Mouse (Mus musculus): ENCODE data around the gene Tprn. TPM values are rescaled to one million over a fixed set of nuclear protein-coding genes. Genes with fewer than 3 reads are reported as not detected.
A peak's percentile ranks its signal among the peaks of the same experiment; 100 is the strongest.

Gene Tprn
- polyA plus RNA-seq, 1 experiment = 9.5 TPM

DNA sequence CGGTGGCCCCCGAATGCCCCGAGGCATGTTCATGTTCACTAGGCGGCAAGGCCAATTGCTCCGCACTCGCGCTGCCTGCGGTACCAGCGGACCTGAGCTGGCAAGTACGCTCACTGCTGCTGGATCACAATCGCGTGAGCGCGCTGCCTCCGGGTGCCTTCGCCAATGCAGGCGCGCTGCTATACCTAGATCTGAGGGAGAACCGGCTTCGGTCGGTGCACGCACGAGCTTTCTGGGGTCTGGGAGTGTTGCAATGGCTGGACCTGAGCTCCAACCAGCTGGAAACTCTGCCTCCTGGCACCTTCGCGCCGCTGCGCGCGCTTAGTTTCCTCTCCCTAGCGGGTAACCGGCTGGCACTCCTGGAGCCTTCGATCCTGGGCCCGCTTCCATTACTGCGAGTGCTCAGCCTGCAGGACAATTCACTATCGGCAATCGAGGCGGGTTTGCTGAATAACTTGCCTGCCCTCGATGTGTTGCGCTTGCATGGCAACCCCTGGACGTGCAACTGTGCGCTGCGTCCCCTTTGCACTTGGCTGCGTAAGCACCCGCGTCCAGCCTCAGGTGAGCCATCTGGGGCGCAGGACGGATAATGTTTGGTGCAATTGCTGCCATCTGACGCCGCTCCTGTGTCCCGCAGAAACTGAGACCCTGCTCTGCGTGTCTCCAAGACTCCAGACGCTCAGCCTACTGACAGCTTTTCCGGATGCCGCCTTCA lies 27.8 kb downstream of the Tprn start:
- Histone ChIP-seq H3K4me1 (ENCODE audit: control insufficient read depth, insufficient read depth, low read length) (no peaks in the 10 kb centered on the region), H3K4me3 (ENCODE audit: insufficient read depth, low read length) (no peak overlapping the region), H3K27ac (ENCODE audit: insufficient read depth, low read length) (no peak overlapping the region)
- TF ChIP-seq CTCF (IDR thresholded peaks at IDR 0.05; ENCODE audit: borderline replicate concordance, insufficient read depth, low read length) = no peak
- no peak for TF ChIP-seq POLR2A (IDR thresholded peaks at IDR 0.05; ENCODE audit: low read depth, low read length)

DNA sequence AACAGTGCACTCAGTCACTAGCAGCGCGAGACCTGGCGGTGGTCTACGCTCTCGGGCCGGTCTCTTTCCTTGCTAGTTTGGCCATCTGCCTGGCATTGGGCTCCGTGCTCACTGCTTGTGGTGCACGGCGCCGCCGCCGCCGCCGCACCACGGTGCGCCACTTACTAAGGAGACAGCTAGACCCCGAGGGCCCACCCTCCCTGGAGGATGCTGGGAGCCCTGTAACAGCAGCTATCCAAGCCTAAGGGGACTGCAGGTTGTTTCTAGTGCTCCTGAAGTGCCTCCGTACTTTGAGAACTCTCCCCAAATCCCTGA lies 28.4 kb downstream of the Tprn start:
- Histone ChIP-seq H3K4me3 (ENCODE audit: insufficient read depth, low read length) (no peak overlapping the region), H3K27ac (ENCODE audit: insufficient read depth, low read length) (no peak overlapping the region), H3K4me1 (ENCODE audit: control insufficient read depth, insufficient read depth, low read length) (no peaks in the 10 kb centered on the region)
- TF ChIP-seq POLR2A (IDR thresholded peaks at IDR 0.05; ENCODE audit: low read depth, low read length) (no peak), CTCF (IDR thresholded peaks at IDR 0.05; ENCODE audit: borderline replicate concordance, insufficient read depth, low read length) (no peak)

DNA sequence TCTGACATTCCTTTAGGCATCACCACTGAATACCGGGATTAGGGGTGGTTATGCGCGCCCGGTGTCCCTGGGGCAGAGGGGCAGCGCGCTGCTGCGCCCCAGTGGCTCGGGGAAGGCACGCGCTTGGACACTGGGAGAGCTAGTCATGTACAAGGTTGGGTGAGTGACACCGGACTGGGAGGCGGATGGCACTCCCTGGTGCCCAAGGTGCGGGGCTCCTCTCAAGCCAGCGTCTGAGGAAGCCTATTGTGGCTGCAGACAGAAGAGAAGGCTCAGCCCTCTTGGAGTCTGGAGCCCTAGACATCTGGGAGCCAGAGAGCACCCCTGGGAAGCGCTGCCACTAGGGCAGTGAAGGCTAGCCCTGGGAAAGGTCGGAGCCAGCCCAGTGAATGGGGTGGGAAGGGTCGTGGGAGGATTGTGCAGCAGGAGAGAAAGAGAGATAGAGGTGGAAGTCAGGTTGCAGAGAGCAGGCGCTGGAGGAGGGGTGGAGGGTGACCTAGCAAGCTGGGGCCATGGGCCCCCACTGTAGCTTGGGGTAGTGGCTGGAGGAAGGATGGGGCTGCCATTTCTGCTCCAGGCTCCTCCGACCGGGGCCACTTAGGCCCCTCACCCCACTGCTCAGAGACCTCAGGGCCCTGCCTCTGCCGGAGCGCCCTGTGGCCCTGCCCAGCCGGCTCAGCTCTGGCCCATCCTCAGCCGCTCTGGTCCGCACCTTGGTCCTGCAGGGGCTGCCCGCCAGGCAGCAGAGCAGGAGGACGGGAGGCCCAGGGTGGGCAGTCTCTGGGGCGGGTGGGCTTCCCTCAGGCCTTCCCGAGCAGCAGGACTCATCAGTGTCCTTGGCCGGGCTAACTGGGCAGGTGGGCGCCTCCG lies 29.0 kb downstream of the Tprn start:
- Histone ChIP-seq H3K4me1 (ENCODE audit: control insufficient read depth, insufficient read depth, low read length) (no peaks in the 10 kb centered on the region), H3K4me3 (ENCODE audit: insufficient read depth, low read length) (no peak overlapping the region), H3K27ac (ENCODE audit: insufficient read depth, low read length) (no peak overlapping the region)
- TF ChIP-seq POLR2A (IDR thresholded peaks at IDR 0.05; ENCODE audit: low read depth, low read length) (no peak), CTCF (IDR thresholded peaks at IDR 0.05; ENCODE audit: borderline replicate concordance, insufficient read depth, low read length) (no peak)

DNA sequence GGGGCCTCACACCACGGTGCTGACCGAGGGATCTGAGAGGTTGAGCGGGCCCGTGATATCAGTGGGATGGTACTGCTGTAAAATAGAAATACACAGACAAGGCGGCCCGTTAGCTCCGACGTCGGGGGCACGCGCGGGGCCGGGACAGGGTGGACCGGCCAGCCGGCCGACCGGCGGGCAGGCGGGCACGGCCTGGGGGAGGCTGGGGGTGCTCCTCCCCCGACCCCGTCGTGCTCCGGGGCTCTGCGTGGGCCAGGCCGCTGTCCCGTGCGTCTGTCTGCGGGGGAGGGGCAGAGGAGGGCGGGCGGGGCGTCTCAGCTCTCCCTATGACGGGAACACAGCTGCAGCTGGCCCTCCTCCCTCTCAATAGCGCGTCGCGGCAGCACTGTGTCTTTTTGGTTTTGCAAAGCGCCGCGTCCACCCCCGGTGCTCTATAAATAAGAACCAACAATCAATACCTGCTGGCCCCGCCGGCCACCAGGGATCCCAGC lies 29.7 kb downstream of the Tprn start:
- H3K4me3 ChIP-seq (ENCODE audit: insufficient read depth, low read length) = no peak overlapping the region
- no peak for TF ChIP-seq CTCF (IDR thresholded peaks at IDR 0.05; ENCODE audit: borderline replicate concordance, insufficient read depth, low read length)
- TF ChIP-seq POLR2A (IDR thresholded peaks at IDR 0.05; ENCODE audit: low read depth, low read length) = no peak
- H3K27ac ChIP-seq (ENCODE audit: insufficient read depth, low read length) = no peak overlapping the region
- no peaks in the 10 kb centered on the region for H3K4me1 ChIP-seq (ENCODE audit: control insufficient read depth, insufficient read depth, low read length)

DNA sequence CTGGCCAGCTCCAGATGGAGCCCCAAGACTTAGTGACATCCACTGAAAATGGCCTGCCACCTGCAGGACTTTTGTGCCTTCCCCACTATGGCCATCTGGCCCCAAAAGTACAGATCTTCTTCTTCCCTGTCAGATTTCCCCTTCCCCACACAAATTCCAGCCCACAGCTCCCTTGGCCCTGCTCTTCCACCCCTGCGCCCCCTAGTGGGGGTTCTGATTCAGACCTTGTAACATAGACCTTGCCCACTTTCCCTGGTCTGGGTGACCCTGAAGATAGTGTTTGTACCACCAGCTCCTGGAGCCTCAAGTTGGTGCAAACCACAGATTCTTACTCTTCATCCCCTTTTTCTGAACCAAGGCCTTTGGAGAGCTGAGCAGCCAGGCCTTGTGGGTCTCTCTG lies 30.4 kb downstream of the Tprn start:
- Histone ChIP-seq H3K27ac (ENCODE audit: insufficient read depth, low read length) (no peak overlapping the region), H3K4me1 (ENCODE audit: control insufficient read depth, insufficient read depth, low read length) (no peaks in the 10 kb centered on the region), H3K4me3 (ENCODE audit: insufficient read depth, low read length) (no peak overlapping the region)
- TF ChIP-seq CTCF (IDR thresholded peaks at IDR 0.05; ENCODE audit: borderline replicate concordance, insufficient read depth, low read length) (peak; percentile 53), POLR2A (IDR thresholded peaks at IDR 0.05; ENCODE audit: low read depth, low read length) (no peak)

DNA sequence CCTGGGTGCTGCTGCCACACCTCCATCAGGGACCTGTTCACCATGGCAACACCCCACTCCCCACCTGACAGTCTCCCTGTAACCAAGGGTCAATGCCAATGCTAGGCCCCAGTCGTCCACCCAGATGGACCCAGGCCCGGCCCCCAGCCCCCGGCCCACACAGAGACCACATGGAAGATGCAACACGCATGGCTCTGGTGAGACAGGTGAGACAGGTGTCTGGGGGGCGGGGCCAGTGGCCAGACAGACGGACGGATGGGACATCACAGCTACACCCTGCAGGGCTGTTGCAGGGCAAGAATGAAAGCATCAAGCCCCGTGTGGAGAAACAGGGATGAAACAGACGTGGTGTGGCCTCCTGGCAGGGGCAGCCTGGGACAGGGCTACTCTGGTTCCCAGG lies 31.3 kb downstream of the Tprn start:
- no peak overlapping the region for H3K27ac ChIP-seq (ENCODE audit: insufficient read depth, low read length)
- no peak overlapping the region for H3K4me3 ChIP-seq (ENCODE audit: insufficient read depth, low read length)
- TF ChIP-seq POLR2A (IDR thresholded peaks at IDR 0.05; ENCODE audit: low read depth, low read length) (no peak), CTCF (IDR thresholded peaks at IDR 0.05; ENCODE audit: borderline replicate concordance, insufficient read depth, low read length) (no peak)
- no peaks in the 10 kb centered on the region for H3K4me1 ChIP-seq (ENCODE audit: control insufficient read depth, insufficient read depth, low read length)

DNA sequence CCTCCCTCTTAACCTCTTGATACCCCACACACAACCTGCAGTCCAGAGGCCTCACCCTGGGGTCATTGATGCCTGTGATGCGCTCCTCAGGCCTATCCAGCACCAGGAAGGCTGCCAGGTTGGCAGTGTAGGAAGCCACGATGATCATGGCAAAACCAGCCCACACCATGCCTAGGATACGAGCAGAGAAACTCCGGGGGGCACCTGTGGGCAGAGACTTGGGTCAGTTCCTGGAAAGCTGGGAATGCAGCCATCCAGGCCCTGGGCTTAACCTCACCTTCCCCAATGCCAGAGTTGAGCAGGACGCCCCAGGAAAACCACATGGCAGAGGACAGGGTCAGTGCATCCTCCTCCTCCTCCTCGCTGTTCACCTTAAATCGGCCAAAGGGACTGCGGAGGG lies 34.7 kb downstream of the Tprn start:
- Histone ChIP-seq H3K4me1 (ENCODE audit: control insufficient read depth, insufficient read depth, low read length) (no peaks in the 10 kb centered on the region), H3K27ac (ENCODE audit: insufficient read depth, low read length) (no peak overlapping the region), H3K4me3 (ENCODE audit: insufficient read depth, low read length) (no peak overlapping the region)
- TF ChIP-seq CTCF (IDR thresholded peaks at IDR 0.05; ENCODE audit: borderline replicate concordance, insufficient read depth, low read length) = no peak
- TF ChIP-seq POLR2A (IDR thresholded peaks at IDR 0.05; ENCODE audit: low read depth, low read length) = no peak

DNA sequence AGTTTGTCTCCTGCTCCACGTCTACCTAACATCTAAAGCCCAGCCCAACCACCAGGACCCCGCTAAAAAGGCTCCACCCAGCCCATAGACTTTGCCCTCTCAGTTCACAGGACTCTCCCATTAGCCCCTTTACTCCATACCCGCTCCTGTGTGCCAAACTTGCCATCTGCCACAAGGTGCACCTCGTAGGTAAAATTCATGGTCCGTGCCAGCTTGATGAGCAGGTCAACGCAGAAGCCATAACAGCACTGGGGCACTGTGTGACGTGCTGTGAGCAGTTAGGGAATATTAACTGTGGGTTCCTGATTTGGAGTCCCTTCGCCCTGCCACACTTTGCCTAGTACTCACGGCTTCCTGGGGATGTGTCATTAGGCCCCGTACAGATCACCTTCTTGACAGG lies 35.6 kb downstream of the Tprn start:
- Histone ChIP-seq H3K4me3 (ENCODE audit: insufficient read depth, low read length) (no peak overlapping the region), H3K4me1 (ENCODE audit: control insufficient read depth, insufficient read depth, low read length) (no peaks in the 10 kb centered on the region), H3K27ac (ENCODE audit: insufficient read depth, low read length) (no peak overlapping the region)
- TF ChIP-seq POLR2A (IDR thresholded peaks at IDR 0.05; ENCODE audit: low read depth, low read length) (no peak), CTCF (IDR thresholded peaks at IDR 0.05; ENCODE audit: borderline replicate concordance, insufficient read depth, low read length) (no peak)

DNA sequence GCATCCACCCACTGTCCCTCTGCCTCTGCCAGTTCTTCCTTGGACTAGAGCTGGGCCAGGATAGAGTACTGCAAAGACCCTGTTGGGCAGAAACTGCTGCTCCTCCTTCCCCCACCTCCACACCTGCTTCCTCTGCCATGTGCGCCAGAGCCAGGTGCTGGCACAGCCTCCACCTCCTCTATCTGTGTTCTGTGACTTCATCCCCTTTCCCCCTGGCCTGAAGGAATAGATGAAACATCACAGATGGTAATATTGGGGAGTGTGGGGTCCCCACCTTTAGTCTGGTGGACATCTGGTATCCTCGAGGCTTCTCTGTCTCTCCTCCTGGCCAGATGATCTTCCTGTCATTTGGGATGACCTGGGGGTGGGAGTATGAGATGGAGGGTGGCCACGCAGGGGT lies 41.0 kb downstream of the Tprn start:
- no peaks in the 10 kb centered on the region for H3K4me1 ChIP-seq (ENCODE audit: control insufficient read depth, insufficient read depth, low read length)
- no peak overlapping the region for H3K27ac ChIP-seq (ENCODE audit: insufficient read depth, low read length)
- no peak for TF ChIP-seq POLR2A (IDR thresholded peaks at IDR 0.05; ENCODE audit: low read depth, low read length)
- no peak for TF ChIP-seq CTCF (IDR thresholded peaks at IDR 0.05; ENCODE audit: borderline replicate concordance, insufficient read depth, low read length)
- H3K4me3 ChIP-seq (ENCODE audit: insufficient read depth, low read length) = no peak overlapping the region
